Mouse (Mus musculus) 3134 (cell line): Measurements from ENCODE around the gene Cyp4f40.
"Not testable (repeated sequence)": the region's sequence is repeated elsewhere in the genome, so short reads cannot be mapped to it uniquely, and the experiment has no call there.

Source experiments
- DNase-seq: peaks from one replicate; pipeline ENCODE4 v3.0.0-alpha.2; 2011; ENCODE audit warnings: low spot score; ENCODE audit not compliant: insufficient read length; ENCODE audit errors: extremely low read depth

The Cyp4f40 gene

GRCm38 (mm10) chr17:32702826-32703225, 44.1 kb downstream of the Cyp4f40 start:
- no peak for DNase-seq

- DNase-seq: not testable (repeated sequence)
These were observed 51.8 kb downstream of the Cyp4f40 start for GRCm38 (mm10) chr17:32710541-32710940.

- DNase-seq: not testable (repeated sequence)
These were observed 63.5 kb downstream of the Cyp4f40 start for GRCm38 (mm10) chr17:32722151-32722550.

- DNase-seq: no peak
These were observed 64.1 kb downstream of the Cyp4f40 start for GRCm38 (mm10) chr17:32722771-32723170.

- not testable (repeated sequence) for DNase-seq
These were observed 67.7 kb downstream of the Cyp4f40 start for GRCm38 (mm10) chr17:32726360-32726759.
